Comparison of ENCODE assay signal across 20 mouse cellular contexts in the genomic region with DNA sequence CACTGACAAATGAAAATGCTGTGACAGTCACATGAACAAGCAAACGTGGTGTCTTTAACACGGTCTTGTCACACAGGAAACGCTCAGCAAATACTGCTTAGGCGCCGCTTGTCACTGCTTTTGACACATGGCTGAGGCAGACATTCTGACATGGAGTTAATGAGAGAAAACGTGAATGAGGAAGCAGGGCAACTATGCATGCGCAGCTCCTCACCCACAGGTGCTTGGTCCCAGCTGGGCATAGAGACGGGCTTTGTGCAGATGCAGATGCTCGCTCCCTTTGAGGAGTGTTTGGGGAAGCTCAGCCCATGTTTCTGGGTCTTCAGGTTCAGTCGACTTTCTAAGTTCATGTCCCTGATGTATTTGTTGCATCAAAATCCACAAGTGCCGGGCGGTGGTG. TPM values are rescaled to one million over a fixed set of nuclear protein-coding genes. Genes with fewer than 3 reads are reported as not detected.
DNase-seq lines count a peak whose midpoint lies in the region; ATAC-seq lines count a peak whose summit lies in the region.
"Had no signal": no experiment of that assay in that cellular context is flagged by ENCODE, and none has a peak within 500 bp of the region (broad histone marks: within the 10 kb centered on the region; RNA-seq: fewer than 3 reads in every experiment).

No protein-coding gene starts in this region.

- intact Hi-C loops in left cerebral cortex, postnatal 25 days (cut with DNase I), result no loop called here

- peak; percentile 17 to 51; a peak in 1 of 4 replicates for ATAC-seq in hematopoietic stem cell, adult 5-6 weeks (replicated peaks in 1 of 2; ENCODE audit: insufficient read depth in 1 of 2, low FRiP score in 2 of 2, low TSS enrichment in 1 of 2, low read depth in 1 of 2, poor library complexity in 2 of 2, severe bottlenecking in 2 of 2)
- ATAC-seq: intestine, postnatal 0 days; lung, postnatal 0 days had no signal

- DNase-seq in adrenal gland, postnatal 14 days, result peak; percentile 32
- no peak for DNase-seq in adrenal gland, adult 2 months
- peak; percentile 78 for DNase-seq in A20 (ENCODE audit: low read depth, low spot score)
- peak; percentile 63 for DNase-seq in thymus, postnatal 0 days (ENCODE audit: low spot score)
- no peak for DNase-seq in urinary bladder, postnatal 25 days (ENCODE audit: low spot score)
- DNase-seq in left cerebral cortex, postnatal 25 days (ENCODE audit: low spot score in 2 of 2), result no peak
- DNase-seq in layer of hippocampus, adult 18-20 months (ENCODE audit: low spot score in 2 of 2), result no peak
- DNase-seq: adrenal gland, adult 8-10 months; cerebellum, adult 18-20 months; cerebellum, postnatal 10 days; gastrocnemius, postnatal 25 days; heart, postnatal 4 days; liver, embryonic 13.5 days; lung, adult 18-20 months; lung, postnatal 4 days; right cerebral cortex, postnatal 4 days had no signal

RNA-seq across cellular contexts. Expression of a gene that starts 11.7 kb away (rescaled TPM):
- 10.3 and 12.3 TPM in 2 replicates for total RNA-seq in adrenal gland, postnatal 14 days (2021)
- total RNA-seq in adrenal gland, adult 2 months (2021), result 1 to 10 TPM; 4.6 TPM
- polyA plus RNA-seq in adrenal gland, adult 2 months (2012; rRNA removed), result 1.8 and 2.9 TPM in 2 replicates
- total RNA-seq in hematopoietic stem cell, adult 5-6 weeks (2017), result 0.35 TPM in 1 of 2 replicates, not detected in the other
- 0.27 and 0.55 TPM in 2 replicates for polyA plus RNA-seq in thymus, postnatal 0 days (2015; fragmentation: Nextera tagmentation; extraction: Ambion mirVana)
- 1 to 10 TPM; 3.5 to 4.3 TPM for total RNA-seq in left cerebral cortex, postnatal 25 days (2021)
- total RNA-seq in layer of hippocampus, adult 18-20 months (2021), result 1 to 10 TPM; 3.6 to 3.8 TPM
- total RNA-seq: MEL had no signal

Comparison
In these comparisons a context has a peak if more than half of its experiments do, and no peak if none do; other contexts are left out.
1. DNase-seq: peak in adrenal gland, postnatal 14 days (single experiment), A20 (single experiment) and thymus, postnatal 0 days (single experiment); none in adrenal gland, adult 2 months (single experiment), urinary bladder, postnatal 25 days (single experiment), left cerebral cortex, postnatal 25 days (0 of 2) and layer of hippocampus, adult 18-20 months (0 of 2).